ENCODE assay signal across 8 mouse cellular contexts in the genomic region with DNA sequence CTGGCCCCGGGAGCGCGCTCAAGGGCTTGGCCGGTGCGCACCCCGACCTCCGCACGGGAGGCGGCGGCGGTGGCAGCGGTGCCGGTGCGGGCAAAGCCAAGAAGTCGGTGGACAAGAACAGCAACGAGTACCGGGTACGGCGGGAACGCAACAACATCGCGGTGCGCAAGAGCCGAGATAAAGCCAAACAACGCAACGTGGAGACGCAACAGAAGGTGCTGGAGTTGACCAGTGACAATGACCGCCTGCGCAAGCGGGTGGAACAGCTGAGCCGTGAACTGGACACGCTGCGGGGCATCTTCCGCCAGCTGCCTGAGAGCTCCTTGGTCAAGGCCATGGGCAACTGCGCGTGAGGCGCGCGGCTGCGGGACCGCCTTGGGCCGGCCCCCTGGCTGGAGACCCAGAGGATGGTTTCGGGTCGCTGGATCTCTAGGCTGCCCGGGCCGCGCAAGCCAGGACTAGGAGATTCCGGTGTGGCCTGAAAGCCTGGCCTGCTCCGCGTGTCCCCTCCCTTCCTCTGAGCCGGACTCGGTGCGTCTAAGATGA. TPM values are rescaled to one million over a fixed set of nuclear protein-coding genes. Genes with fewer than 3 reads are reported as not detected.
DNase-seq lines count a peak whose midpoint lies in the region; ATAC-seq lines count a peak whose summit lies in the region.

No protein-coding gene starts in this region.

- H3K9ac ChIP-seq in forebrain, embryonic 15.5 days (replicated peaks) = peak overlapping the region; percentile 52
- peak overlapping the region; percentile 58 for H3K9ac ChIP-seq in hindbrain, embryonic 14.5 days
- peak overlapping the region; percentile 67 for H3K9ac ChIP-seq in limb, embryonic 15.5 days

- no peaks in the 10 kb centered on the region for H3K36me3 ChIP-seq in forebrain, embryonic 15.5 days
- no peaks in the 10 kb centered on the region for H3K36me3 ChIP-seq in hindbrain, embryonic 14.5 days (replicated peaks; ENCODE audit: control insufficient read depth, insufficient read depth)
- H3K36me3 ChIP-seq in limb, embryonic 15.5 days = no peaks in the 10 kb centered on the region

- H3K9me3 ChIP-seq in forebrain, embryonic 15.5 days = no peaks in the 10 kb centered on the region
- no peaks in the 10 kb centered on the region for H3K9me3 ChIP-seq in hindbrain, embryonic 14.5 days (ENCODE audit: control insufficient read depth, low read length)
- H3K9me3 ChIP-seq in limb, embryonic 15.5 days = no peaks in the 10 kb centered on the region

- peak overlapping the region; percentile 99 for H3K4me2 ChIP-seq in forebrain, embryonic 15.5 days (replicated peaks)
- peak overlapping the region; percentile 84 for H3K4me2 ChIP-seq in hindbrain, embryonic 14.5 days (replicated peaks)
- peak overlapping the region; percentile 97 for H3K4me2 ChIP-seq in limb, embryonic 15.5 days

- under 1% methylated on average over 53 of the region's 53 CpGs for WGBS in forebrain, embryonic 15.5 days
- WGBS in hindbrain, embryonic 14.5 days = under 1% methylated on average over 51 of the region's 53 CpGs
- WGBS in limb, embryonic 15.5 days = 1% methylated on average over 53 of the region's 53 CpGs

- H3K4me1 ChIP-seq in forebrain, embryonic 15.5 days = peaks cover 36% of the 10 kb centered on the region
- peaks cover 13% of the 10 kb centered on the region for H3K4me1 ChIP-seq in hindbrain, embryonic 14.5 days (replicated peaks; ENCODE audit: control insufficient read depth, insufficient read depth, low read length)
- peaks cover 35% of the 10 kb centered on the region for H3K4me1 ChIP-seq in limb, embryonic 15.5 days

- ATAC-seq in forebrain, embryonic 15.5 days (replicated peaks) = no peak
- no peak for ATAC-seq in hindbrain, embryonic 14.5 days (ENCODE audit: low FRiP score)
- no peak for ATAC-seq in limb, embryonic 15.5 days (ENCODE audit: insufficient number of reproducible peaks, low FRiP score, low TSS enrichment, low read depth)

- H3K4me3 ChIP-seq in forebrain, embryonic 15.5 days = peak overlapping the region; percentile 61
- peak overlapping the region; percentile 55 for H3K4me3 ChIP-seq in hindbrain, embryonic 14.5 days (replicated peaks; ENCODE audit: low read length)
- H3K4me3 ChIP-seq in limb, embryonic 15.5 days = peak overlapping the region; percentile 58

- no peak overlapping the region for H3K27ac ChIP-seq in forebrain, embryonic 15.5 days (replicated peaks)
- no peak overlapping the region for H3K27ac ChIP-seq in hindbrain, embryonic 14.5 days
- H3K27ac ChIP-seq in limb, embryonic 15.5 days = 0 out of 2 replicates have a peak overlapping the region, but pooled peaks have one; percentile 84

- H3K27me3 ChIP-seq in forebrain, embryonic 15.5 days = peaks cover 61% of the 10 kb centered on the region
- peaks cover 72% of the 10 kb centered on the region for H3K27me3 ChIP-seq in hindbrain, embryonic 14.5 days (ENCODE audit: control insufficient read depth, insufficient read depth, low read length)
- H3K27me3 ChIP-seq in limb, embryonic 15.5 days = peaks cover 65% of the 10 kb centered on the region

- peak; percentile 96 for DNase-seq in heart, adult 11 months
- DNase-seq in heart, adult 8-10 months (ENCODE audit: low spot score) = no peak
- DNase-seq in brain, adult 2 months (ENCODE audit: low read depth, low spot score) = peak; percentile 43
- no peak for DNase-seq in hindbrain, embryonic 14.5 days (ENCODE audit: low spot score)
- peak; percentile 46 for DNase-seq in retina, embryonic 14.5 days (ENCODE audit: low spot score)
- no peak for DNase-seq in adipocyte (ENCODE audit: low spot score)

RNA-seq across cellular contexts. Expression of a gene that starts 1.1 kb away (rescaled TPM):
- 1 to 10 TPM; 4.5 to 5.7 (median 4.6) TPM for total RNA-seq in heart, adult 8-10 months (2022)
- polyA plus RNA-seq in forebrain, embryonic 15.5 days (2015; fragmentation: Nextera tagmentation; extraction: Ambion mirVana) = 0.64 and 0.66 TPM in 2 replicates
- polyA plus RNA-seq in hindbrain, embryonic 14.5 days (2014; fragmentation: Nextera tagmentation; extraction: Ambion mirVana) = 0.82 and 1.0 TPM in 2 replicates
- 13.6 and 16.5 TPM in 2 replicates for polyA plus RNA-seq in limb, embryonic 15.5 days (2015; fragmentation: Nextera tagmentation; extraction: Ambion mirVana)

Comparison
In these comparisons a context has a peak if more than half of its experiments do, and no peak if none do; other contexts are left out.
1. DNase-seq: peak in heart, adult 11 months (single experiment), brain, adult 2 months (single experiment) and retina, embryonic 14.5 days (single experiment); none in heart, adult 8-10 months (single experiment), hindbrain, embryonic 14.5 days (single experiment) and adipocyte (single experiment).
2. Peak in every context shown above with its lines, with median percentiles within 50 percentile points of each other: H3K4me2 ChIP-seq, H3K4me3 ChIP-seq and H3K9ac ChIP-seq.